Mouse (Mus musculus) MEL (cell line): Measurements from ENCODE around the gene Slc5a5.
A peak's percentile ranks its signal among the peaks of the same experiment; 100 is the strongest.

Source experiments
- CTCF ChIP-seq, 3 experiments: IDR thresholded peaks in 2 of 3; conservative IDR thresholded peaks in 1 of 3; 2 replicates each; pipeline ENCODE4 v1.5.1; 2011 to 2012; ENCODE audit warnings: low read length in 3 of 3, low read depth in 2 of 3, mild to moderate bottlenecking in 2 of 3, improper control_type of control experiment in 1 of 3, inconsistent platforms in 1 of 3, mixed read lengths in 1 of 3, moderate library complexity in 1 of 3; ENCODE audit not compliant: control insufficient read depth in 1 of 3, insufficient read depth in 1 of 3, poor library complexity in 1 of 3, severe bottlenecking in 1 of 3
- RCOR1 ChIP-seq: IDR thresholded peaks from 2 replicates; pipeline ENCODE4 v1.6.1; 2012; ENCODE audit warnings: low read depth, mild to moderate bottlenecking, inconsistent platforms, low read length, improper control_type of control experiment
- USF1 ChIP-seq: IDR thresholded peaks from 2 replicates; pipeline ENCODE4 v1.6.1; 2014; ENCODE audit warnings: low read depth, mild to moderate bottlenecking, inconsistent platforms, low read length, improper control_type of control experiment, moderate library complexity
- USF2 ChIP-seq, 2 experiments: IDR thresholded peaks; 2 replicates each; pipeline ENCODE4 v1.6.1; 2011 to 2012; ENCODE audit warnings: improper control_type of control experiment in 2 of 2, low read length in 2 of 2, borderline replicate concordance in 1 of 2, inconsistent platforms in 1 of 2, low read depth in 1 of 2, mild to moderate bottlenecking in 1 of 2; ENCODE audit not compliant: insufficient read depth in 1 of 2
- ZMIZ1 ChIP-seq: IDR thresholded peaks from 2 replicates; pipeline ENCODE4 v1.6.1; 2012; ENCODE audit warnings: low read depth, mild to moderate bottlenecking, inconsistent platforms, low read length, improper control_type of control experiment, moderate library complexity
- ZNF384 ChIP-seq: IDR thresholded peaks from 2 replicates; pipeline ENCODE4 v1.6.1; 2012; ENCODE audit warnings: low read depth, mild to moderate bottlenecking, inconsistent platforms, low read length, improper control_type of control experiment

DNA sequence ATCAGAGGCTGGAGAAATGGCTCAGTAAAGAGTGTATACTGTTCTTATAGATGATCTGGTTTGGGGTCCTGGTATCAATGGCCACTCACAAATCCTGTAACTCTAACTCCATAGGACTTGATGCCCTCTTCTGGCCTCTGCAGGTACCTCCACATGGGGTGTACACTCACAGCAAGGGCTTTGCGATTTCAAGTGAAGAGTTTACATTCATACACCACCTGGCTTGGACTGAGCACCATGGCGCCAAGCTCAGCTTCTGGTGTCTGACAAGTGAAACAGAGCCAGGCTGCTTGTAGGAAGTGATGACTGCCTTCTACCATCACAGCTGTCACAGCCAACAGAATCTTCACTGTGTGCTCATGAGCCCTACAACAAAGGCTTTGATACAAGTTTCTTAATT, 48.9 kb upstream of the Slc5a5 start:
- TF ChIP-seq USF1 (no peak), ZNF384 (no peak), RCOR1 (no peak), ZMIZ1 (no peak), CTCF (IDR thresholded peaks at IDR 0.05 in 2 of 3, conservative IDR thresholded peaks at IDR 0.05 in 1 of 3; ENCODE audit: control insufficient read depth in 1 of 3, insufficient read depth in 1 of 3, low read depth in 2 of 3, low read length in 3 of 3, poor library complexity in 1 of 3, severe bottlenecking in 1 of 3) (peak in 2 of 3 experiments; percentile 17 to 25; a peak in 3 of 6 replicates), USF2 (IDR thresholded peaks at IDR 0.05; ENCODE audit: borderline replicate concordance in 1 of 2, insufficient read depth in 1 of 2, low read depth in 1 of 2, low read length in 2 of 2) (no peak)
